Mouse (Mus musculus) heart, adult 18-20 months (tissue): ENCODE results near the gene Cox7a2. TPM values are rescaled to one million over a fixed set of nuclear protein-coding genes. Genes with fewer than 3 reads are reported as not detected.

ENCODE experiments used
- DNase-seq, 2 experiments: peaks; one replicate each; pipeline ENCODE4 v3.0.0; 2021 to 2022; ENCODE audit warnings: mixed read lengths in 1 of 2
- total RNA-seq, 2 experiments: library from RNA; stranded (reverse); gene quantifications; 2 replicates each; pipeline ENCODE4 v1.2.3; 2021

Cox7a2 gene
- total RNA-seq, 2 experiments from 2014 or later, result 936 to 1,036 TPM

GRCm38 (mm10) chr9:79735608-79736007 is 24.1 kb downstream of the Cox7a2 start:
- no peak for DNase-seq

- DNase-seq, result no peak
These were observed 29.4 kb downstream of the Cox7a2 start for GRCm38 (mm10) chr9:79730301-79730700.

- peak in 1 of 2 experiments; percentile 63 for DNase-seq
These were observed 36.6 kb downstream of the Cox7a2 start for GRCm38 (mm10) chr9:79723090-79723489.

- peak; percentile 17 to 71 for DNase-seq
These were observed 38.6 kb downstream of the Cox7a2 start for GRCm38 (mm10) chr9:79721056-79721455.

- DNase-seq, result no peak
These were observed 39.5 kb downstream of the Cox7a2 start for GRCm38 (mm10) chr9:79720143-79720542.

GRCm38 (mm10) chr9:79719451-79719850 is 40.2 kb downstream of the Cox7a2 start:
- peak; percentile 26 to 46 for DNase-seq

GRCm38 (mm10) chr9:79718481-79719370 is 41.0 kb downstream of the Cox7a2 start, which contains the start of gene Col12a1:
Col12a1 (minus strand) TSS chr9:79718831.
- DNase-seq, result peak; percentile 74 to 78

- peak in 1 of 2 experiments; percentile 20 for DNase-seq
These were observed 41.7 kb downstream of the Cox7a2 start for GRCm38 (mm10) chr9:79717836-79718475.

GRCm38 (mm10) chr9:79716909-79717835 is 42.5 kb downstream of the Cox7a2 start:
- DNase-seq, result peak; percentile 45 to 80

- no peak for DNase-seq
These were observed 43.2 kb downstream of the Cox7a2 start for GRCm38 (mm10) chr9:79716496-79716895.

- DNase-seq, result peak; percentile 55 to 76
These were observed 45.1 kb downstream of the Cox7a2 start for GRCm38 (mm10) chr9:79714471-79715045.

Other genes starting within 250 kb of the Cox7a2 start
- 1 to 10 TPM in 1 of 2 experiments, under 1 TPM in 1; 0.42 to 1.2 TPM for gene Col12a1, start 41.0 kb downstream of the Cox7a2 start, total RNA-seq
- 10 to 100 TPM; 63.7 to 65.6 TPM for gene Tmem30a, start 33.6 kb upstream of the Cox7a2 start, total RNA-seq